Mouse (Mus musculus) bone marrow, adult 2 months (tissue): ENCODE data around the gene Alkbh5.
A peak's percentile ranks its signal among the peaks of the same experiment; 100 is the strongest.

Experiments
- CTCF ChIP-seq: fragments of 200-500 bp; IDR thresholded peaks from 2 replicates; pipeline ENCODE4 v1.5.1; 2011; ENCODE audit warnings: low read length, control low read depth; ENCODE audit not compliant: control insufficient read depth, insufficient read depth
- POLR2A ChIP-seq: fragments of 200-500 bp; IDR thresholded peaks from 2 replicates; pipeline ENCODE4 v1.6.1; 2011; ENCODE audit warnings: low read depth, mild to moderate bottlenecking, control low read depth, low read length, borderline replicate concordance; ENCODE audit not compliant: control insufficient read depth

- TF ChIP-seq CTCF (0 out of 2 replicates have a peak, but pooled peaks have one; percentile 2), POLR2A (peak; percentile 34; the same call in 1 of the 2 replicates)
Observed at GRCm38 (mm10) chr11:60538371-60539281, 2.4 kb downstream of the Alkbh5 start.
